Mouse (Mus musculus) neural tube, embryonic 11.5 days (tissue): ENCODE results near the gene Tle3. TPM values are rescaled to one million over a fixed set of nuclear protein-coding genes. Genes with fewer than 3 reads are reported as not detected.

Experiments
- ATAC-seq: fragments of 200-750 bp; cut with Nextera tagmentation; 2 replicates; pipeline ENCODE4 v1.8.0; 2017; ENCODE audit warnings: moderate number of reproducible peaks, mild to moderate bottlenecking, moderate TSS enrichment, moderate library complexity; ENCODE audit not compliant: insufficient read depth, low FRiP score, low TSS enrichment
- DNase-seq: peaks from one replicate; pipeline ENCODE4 v3.0.0-alpha.2; 2015; ENCODE audit warnings: low spot score
- H3K27ac ChIP-seq: fragments of 300-500 bp; sonication (generic); 2 replicates; pipeline ENCODE4 v1.5.1; 2014; ENCODE audit warnings: low read depth, mild to moderate bottlenecking, low read length
- H3K27me3 ChIP-seq: fragments of 300-500 bp; sonication (generic); 2 replicates; pipeline ENCODE4 v1.6.1; 2014; ENCODE audit warnings: mild to moderate bottlenecking, low read length, mixed read lengths; ENCODE audit not compliant: control insufficient read depth, insufficient read depth
- H3K36me3 ChIP-seq: fragments of 300-500 bp; sonication (generic); 2 replicates; pipeline ENCODE4 v1.6.1; 2014; ENCODE audit warnings: mild to moderate bottlenecking, low read length, moderate library complexity, mixed read lengths; ENCODE audit not compliant: control insufficient read depth, insufficient read depth
- H3K4me1 ChIP-seq: fragments of 300-500 bp; sonication (generic); 2 replicates; pipeline ENCODE4 v1.6.1; 2014; ENCODE audit warnings: low read length, mixed read lengths; ENCODE audit not compliant: control insufficient read depth, insufficient read depth
- H3K4me2 ChIP-seq: fragments of 300-500 bp; sonication (generic); 2 replicates; pipeline ENCODE4 v1.6.1; 2014; ENCODE audit warnings: low read depth, mild to moderate bottlenecking, moderate library complexity
- H3K4me3 ChIP-seq: fragments of 300-500 bp; sonication (generic); 2 replicates; pipeline ENCODE4 v1.5.1; 2014; ENCODE audit warnings: low read depth, low read length
- H3K9ac ChIP-seq: fragments of 300-500 bp; sonication (generic); 2 replicates; pipeline ENCODE4 v1.6.1; 2014; ENCODE audit warnings: mild to moderate bottlenecking, low read length
- H3K9me3 ChIP-seq: fragments of 300-500 bp; sonication (generic); 2 replicates; pipeline ENCODE4 v1.6.1; 2016; ENCODE audit warnings: low read length; ENCODE audit not compliant: control insufficient read depth
- WGBS: fragments of 180-500 bp; shearing (Covaris S2); extraction: QIAGEN DNeasy Blood & Tissue Kit; methylation state at CpG from one replicate; pipeline ENCODE4 v1.1.7; 2014; 5-methylcytosine and 5-hydroxymethylcytosine counted together
- polyA plus RNA-seq: library from polyadenylated mRNA; unstranded; fragments of >200 nt; fragmentation: Nextera tagmentation; extraction: Ambion mirVana; gene quantifications from 2 replicates; pipeline ENCODE4 v1.2.1, GENCODE M21; 2014

Gene Tle3
- polyA plus RNA-seq, 1 experiment from 2014 or later, result 42.4 TPM

DNA sequence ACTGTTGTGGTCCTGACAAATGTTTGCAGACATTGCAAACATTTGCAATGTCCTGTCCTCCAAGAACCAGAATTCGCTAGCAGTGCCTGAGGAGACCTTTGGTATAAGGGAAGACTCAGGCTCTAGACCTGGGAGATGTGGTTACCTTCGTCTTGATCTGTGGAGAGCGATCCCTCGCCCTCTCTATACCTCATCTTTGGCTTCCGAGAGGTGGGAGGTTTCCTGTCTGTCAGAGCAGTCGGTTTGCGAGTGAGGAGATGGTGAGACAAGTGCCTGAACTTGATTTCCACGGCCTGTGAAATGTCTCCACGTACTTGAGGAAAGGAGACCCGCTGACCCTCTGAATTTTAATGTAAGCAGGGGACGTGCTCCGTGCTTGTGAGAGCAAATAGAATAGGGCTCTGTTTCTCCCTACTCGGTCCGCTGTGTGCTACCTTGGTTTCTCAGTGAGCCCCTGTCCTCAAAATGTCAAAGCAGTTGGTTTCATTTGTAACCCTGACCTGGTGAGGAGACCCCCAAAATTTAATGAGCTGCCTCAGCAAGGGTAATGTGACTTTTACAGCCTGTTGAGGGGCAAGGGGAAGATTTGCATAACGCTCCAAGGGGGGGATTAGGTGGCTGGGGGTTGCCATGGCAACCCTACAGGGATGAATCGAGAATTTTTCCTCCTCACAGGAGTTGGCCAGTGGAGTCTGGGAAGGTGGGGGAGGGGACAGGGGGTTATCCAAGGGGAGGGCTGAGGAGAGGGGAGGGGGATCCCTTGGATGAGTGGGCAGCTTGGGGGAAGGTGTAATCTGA is 12.7 kb downstream of the Tle3 start:
- Histone ChIP-seq H3K4me3 (no peak overlapping the region), H3K4me1 (peaks cover 64% of the 10 kb centered on the region), H3K36me3 (peaks cover 4% of the 10 kb centered on the region), H3K27me3 (no peaks in the 10 kb centered on the region), H3K4me2 (peak overlapping the region; percentile 17), H3K9me3 (no peaks in the 10 kb centered on the region), H3K27ac (no peak overlapping the region), H3K9ac (no peak overlapping the region)
- peak; percentile 84 for DNase-seq
- WGBS, result 5% methylated on average over 16 of the region's 16 CpGs
- peak; percentile 79 for ATAC-seq

DNA sequence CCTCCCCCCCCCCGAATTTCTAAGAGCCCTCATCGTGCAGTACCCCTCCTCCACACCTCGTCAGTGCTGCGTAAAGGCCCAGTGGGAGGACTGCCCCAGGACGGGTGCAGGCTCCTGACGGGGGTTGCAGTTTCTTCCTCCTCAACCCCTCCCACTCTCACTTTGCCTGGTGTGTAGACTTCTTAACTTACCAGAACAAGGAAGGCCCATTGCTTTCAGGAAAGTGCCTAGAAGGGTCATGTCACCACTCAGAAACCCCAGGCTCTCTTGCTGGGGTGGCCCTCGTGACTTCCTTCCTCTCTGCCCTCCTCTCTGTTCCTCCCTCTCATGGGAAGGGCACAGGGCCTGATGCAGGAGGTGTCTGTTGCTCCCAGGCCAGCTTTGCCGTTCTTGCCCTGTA is 13.6 kb downstream of the Tle3 start:
- Histone ChIP-seq H3K4me1 (peaks cover 55% of the 10 kb centered on the region), H3K9ac (no peak overlapping the region), H3K27ac (no peak overlapping the region), H3K4me3 (no peak overlapping the region), H3K4me2 (peak overlapping the region; percentile 17), H3K9me3 (no peaks in the 10 kb centered on the region), H3K27me3 (no peaks in the 10 kb centered on the region), H3K36me3 (peaks cover 4% of the 10 kb centered on the region)
- peak; percentile 31 for DNase-seq
- peak; percentile 40 for ATAC-seq
- 3% methylated on average over 8 of the region's 8 CpGs for WGBS

DNA sequence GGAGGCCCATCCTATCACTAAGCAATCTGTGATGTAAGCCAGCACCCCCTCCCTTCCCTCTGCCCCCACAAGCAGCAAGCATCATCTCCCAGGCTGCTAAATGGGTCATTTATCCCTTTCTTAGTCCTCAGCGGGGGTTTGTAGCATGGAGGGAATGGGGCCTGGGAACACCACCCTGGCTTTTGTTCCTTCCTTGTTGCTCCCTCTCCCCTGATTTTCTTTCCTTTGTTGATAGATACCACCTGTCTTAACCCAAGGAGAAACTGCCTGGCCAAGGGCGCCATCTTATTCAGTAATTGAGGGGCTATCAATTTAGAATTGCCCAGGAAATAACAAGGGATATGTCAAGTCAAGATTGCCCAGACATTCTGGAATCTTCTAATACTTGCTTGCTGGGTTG is 14.1 kb downstream of the Tle3 start:
- ATAC-seq, result no peak
- peaks cover 4% of the 10 kb centered on the region for H3K36me3 ChIP-seq
- H3K4me2 ChIP-seq, result no peak overlapping the region
- peaks cover 53% of the 10 kb centered on the region for H3K4me1 ChIP-seq
- DNase-seq, result no peak
- H3K9me3 ChIP-seq, result no peaks in the 10 kb centered on the region
- no peak overlapping the region for H3K4me3 ChIP-seq
- H3K27ac ChIP-seq, result no peak overlapping the region
- no peaks in the 10 kb centered on the region for H3K27me3 ChIP-seq
- WGBS, result 23% methylated on average over 2 of the region's 2 CpGs
- no peak overlapping the region for H3K9ac ChIP-seq

DNA sequence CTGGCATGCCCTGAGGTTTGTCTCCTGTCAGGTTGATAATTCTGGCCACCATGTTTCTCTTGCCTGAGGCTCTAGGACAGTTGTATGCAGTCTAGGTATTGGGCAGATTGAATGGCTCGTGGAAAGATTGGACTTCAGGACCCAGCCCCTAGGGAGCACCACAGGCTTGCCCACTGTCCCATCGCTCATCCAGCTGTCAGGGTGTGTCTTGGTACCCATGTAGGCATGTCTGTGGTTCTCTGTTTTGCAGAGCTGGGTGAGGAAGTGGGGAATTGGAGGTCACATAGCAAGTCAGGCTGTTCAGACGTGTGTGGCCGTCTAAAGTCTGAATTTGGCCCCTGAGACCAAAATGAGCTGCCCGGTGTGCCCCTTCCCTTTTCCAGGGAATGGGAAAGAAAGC is 15.6 kb downstream of the Tle3 start:
- H3K27ac ChIP-seq, result no peak overlapping the region

DNA sequence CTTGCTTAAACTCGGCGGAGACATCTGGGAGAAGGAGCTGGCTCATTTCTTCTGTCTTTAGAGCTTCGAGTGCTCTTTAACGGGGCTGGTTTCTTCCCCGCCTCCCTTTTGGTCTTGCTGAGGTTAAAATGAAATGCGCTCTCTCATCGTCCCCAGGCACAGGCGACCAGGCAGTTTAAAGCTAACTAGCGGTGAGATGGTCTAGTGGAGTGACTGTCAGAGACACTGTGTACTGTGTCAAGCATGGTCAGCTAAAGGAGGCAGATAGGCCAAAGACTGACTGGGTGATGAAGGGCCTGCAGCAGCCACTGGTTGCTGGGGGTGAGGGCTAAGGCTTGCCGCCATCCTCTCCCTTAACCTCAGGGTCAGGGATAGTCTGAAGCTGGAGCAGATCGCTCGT is 16.0 kb downstream of the Tle3 start:
- no peak for ATAC-seq
- no peak overlapping the region for H3K9ac ChIP-seq
- no peak overlapping the region for H3K4me3 ChIP-seq
- H3K36me3 ChIP-seq, result peaks cover 2% of the 10 kb centered on the region
- H3K27me3 ChIP-seq, result no peaks in the 10 kb centered on the region
- H3K27ac ChIP-seq, result no peak overlapping the region
- H3K9me3 ChIP-seq, result no peaks in the 10 kb centered on the region
- no peak for DNase-seq
- 59% methylated on average over 12 of the region's 12 CpGs for WGBS
- no peak overlapping the region for H3K4me2 ChIP-seq
- H3K4me1 ChIP-seq, result peaks cover 48% of the 10 kb centered on the region

More for the DNA sequence above, 15.6 kb downstream of the Tle3 start:
- no peaks in the 10 kb centered on the region for H3K27me3 ChIP-seq
- H3K4me1 ChIP-seq, result peaks cover 52% of the 10 kb centered on the region
- no peak for DNase-seq
- no peak overlapping the region for H3K4me3 ChIP-seq
- no peak for ATAC-seq
- no peak overlapping the region for H3K9ac ChIP-seq
- no peaks in the 10 kb centered on the region; the same call in 1 of the 2 replicates for H3K36me3 ChIP-seq
- WGBS, result 78% methylated on average over 5 of the region's 5 CpGs
- no peaks in the 10 kb centered on the region for H3K9me3 ChIP-seq
- no peak overlapping the region for H3K4me2 ChIP-seq

DNA sequence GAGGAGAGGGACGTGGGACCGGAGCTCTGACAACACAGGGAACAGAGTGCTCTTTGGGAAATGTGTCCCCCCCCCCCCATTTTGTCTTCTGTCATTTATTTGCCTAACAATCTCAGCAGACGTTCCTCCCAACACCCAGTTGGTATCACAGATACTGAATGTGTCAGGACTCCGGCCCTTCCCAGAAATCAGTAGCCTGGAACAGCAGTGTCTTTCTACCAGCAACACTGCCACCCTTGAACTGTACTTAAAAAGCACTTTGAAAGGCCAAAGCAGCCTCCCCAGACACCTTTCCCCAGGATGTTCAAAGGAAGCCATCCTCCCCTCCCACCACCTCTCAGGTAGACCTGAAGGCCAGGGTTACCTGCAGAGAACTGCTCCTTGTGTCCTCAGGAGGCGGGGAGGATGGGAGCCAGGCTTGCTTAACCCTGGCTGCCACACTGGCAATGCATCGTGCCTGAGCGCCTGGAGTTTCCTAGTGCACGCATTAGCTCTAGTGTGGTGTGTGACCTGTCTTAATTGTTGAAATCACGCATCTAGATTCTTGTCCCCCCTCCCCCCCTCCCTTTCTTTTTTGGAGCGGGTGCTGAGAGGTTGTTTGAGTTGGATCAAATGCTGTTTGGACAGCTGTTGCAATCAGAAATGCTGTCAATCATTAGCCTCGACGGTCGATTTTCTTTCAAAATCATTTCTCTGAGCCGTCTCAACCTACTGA is 16.7 kb downstream of the Tle3 start:
- Histone ChIP-seq H3K9ac (no peak overlapping the region), H3K27ac (no peak overlapping the region), H3K4me3 (no peak overlapping the region), H3K27me3 (no peaks in the 10 kb centered on the region), H3K36me3 (peaks cover 7% of the 10 kb centered on the region), H3K4me1 (peaks cover 45% of the 10 kb centered on the region), H3K9me3 (no peaks in the 10 kb centered on the region), H3K4me2 (no peak overlapping the region)
- ATAC-seq (no peak), DNase-seq (no peak)
- 67% methylated on average over 14 of the region's 14 CpGs for WGBS

DNA sequence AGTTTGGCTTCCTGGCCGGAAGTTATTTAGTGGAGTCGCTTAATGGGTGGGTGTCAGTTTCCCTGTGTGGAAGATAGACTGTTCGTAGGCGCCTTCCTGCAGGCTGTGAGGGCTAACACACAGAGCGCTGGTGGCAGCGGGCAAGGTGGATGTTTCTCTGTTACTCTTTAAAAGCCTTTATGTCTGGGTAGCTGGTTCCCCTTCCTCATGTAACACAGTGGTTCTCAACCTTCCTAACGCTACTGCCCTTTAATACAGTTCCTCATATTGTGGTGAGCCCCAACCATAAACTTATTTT is 17.2 kb downstream of the Tle3 start:
- Histone ChIP-seq H3K36me3 (peaks cover 11% of the 10 kb centered on the region), H3K9me3 (no peaks in the 10 kb centered on the region), H3K4me3 (no peak overlapping the region), H3K4me2 (no peak overlapping the region), H3K27ac (no peak overlapping the region), H3K9ac (no peak overlapping the region), H3K27me3 (no peaks in the 10 kb centered on the region), H3K4me1 (peaks cover 40% of the 10 kb centered on the region)
- no peak for ATAC-seq
- DNase-seq, result no peak
- 78% methylated on average over 7 of the region's 7 CpGs for WGBS

DNA sequence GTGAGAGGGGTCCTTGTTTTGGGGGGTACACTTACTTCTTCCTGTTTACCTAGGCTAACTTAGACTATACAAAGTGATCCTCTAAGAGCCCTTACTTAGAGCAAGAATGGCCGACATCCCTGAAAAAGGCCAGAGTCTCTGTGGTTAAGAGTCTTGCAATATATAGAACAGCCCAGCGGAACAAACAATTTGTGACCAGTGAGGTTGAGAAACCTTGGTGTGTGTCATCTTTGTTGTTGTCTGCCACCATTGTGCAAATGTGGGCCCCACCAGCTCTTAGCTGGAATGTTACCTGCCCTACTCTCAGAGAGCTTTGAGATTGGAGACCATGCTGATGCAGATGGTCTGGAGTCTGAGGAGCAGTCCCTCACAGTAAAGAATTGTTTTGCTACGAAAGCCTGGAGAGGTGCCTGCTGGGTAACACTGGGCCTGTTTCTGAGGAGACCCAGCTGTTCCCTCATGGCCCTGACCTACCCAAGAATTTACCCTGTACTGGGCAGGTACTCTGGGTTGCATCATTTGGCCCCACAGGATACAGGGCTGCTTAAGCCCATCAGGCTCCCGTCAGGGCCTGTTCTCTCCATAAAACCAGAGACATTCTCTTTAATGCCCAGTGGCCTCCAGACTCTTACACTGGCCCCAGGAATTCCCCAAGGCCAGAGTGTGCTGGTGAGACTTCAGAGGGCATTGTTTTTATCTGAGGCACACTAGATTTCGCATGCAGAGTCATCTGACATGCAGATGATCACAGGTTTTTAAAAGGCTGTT is 19.6 kb downstream of the Tle3 start:
- H3K36me3 ChIP-seq, result peaks cover 19% of the 10 kb centered on the region
- no peak overlapping the region for H3K4me3 ChIP-seq
- no peak overlapping the region for H3K9ac ChIP-seq
- peaks cover 37% of the 10 kb centered on the region for H3K4me1 ChIP-seq
- no peak for ATAC-seq
- no peak for DNase-seq
- no peak overlapping the region for H3K4me2 ChIP-seq
- no peaks in the 10 kb centered on the region for H3K27me3 ChIP-seq
- 64% methylated on average over 5 of the region's 5 CpGs for WGBS
- H3K9me3 ChIP-seq, result no peaks in the 10 kb centered on the region
- no peak overlapping the region for H3K27ac ChIP-seq
